Mouse (Mus musculus): ENCODE data around the gene Vezt. TPM values are rescaled to one million over a fixed set of nuclear protein-coding genes. Genes with fewer than 3 reads are reported as not detected.

The Vezt gene
- total RNA-seq, 2 experiments from 2014 or later = 27.6 to 28.8 TPM

DNA sequence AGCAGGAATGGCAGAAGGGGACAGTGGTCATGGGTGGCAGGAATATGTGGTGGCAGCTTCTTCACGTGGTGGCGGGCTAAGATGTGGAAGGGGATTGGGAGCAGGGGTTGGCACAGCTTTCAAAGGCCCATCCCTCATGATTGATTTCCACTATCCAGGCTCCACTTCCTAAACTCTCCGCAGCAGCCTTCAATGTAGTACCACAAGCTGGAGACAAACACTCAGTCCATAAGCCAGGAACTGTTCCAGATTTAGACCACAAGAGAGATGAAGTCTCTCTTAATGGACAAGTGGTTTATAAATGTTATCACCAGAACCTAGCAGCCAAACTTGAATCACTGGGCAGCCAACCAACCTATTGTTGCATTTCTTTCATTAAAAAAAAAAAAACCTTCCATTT, 81.6 kb downstream of the Vezt start:
- DNase-seq = no peak

- DNase-seq = no peak
Observed at GRCm38 (mm10) chr10:93953504-93953903, 82.1 kb downstream of the Vezt start.

GRCm38 (mm10) chr10:93950991-93951390, 84.6 kb downstream of the Vezt start:
- DNase-seq = no peak

GRCm38 (mm10) chr10:93949921-93950320, 85.7 kb downstream of the Vezt start:
- DNase-seq = no peak

GRCm38 (mm10) chr10:93945843-93946499, 89.6 kb downstream of the Vezt start:
- DNase-seq = no peak

DNA sequence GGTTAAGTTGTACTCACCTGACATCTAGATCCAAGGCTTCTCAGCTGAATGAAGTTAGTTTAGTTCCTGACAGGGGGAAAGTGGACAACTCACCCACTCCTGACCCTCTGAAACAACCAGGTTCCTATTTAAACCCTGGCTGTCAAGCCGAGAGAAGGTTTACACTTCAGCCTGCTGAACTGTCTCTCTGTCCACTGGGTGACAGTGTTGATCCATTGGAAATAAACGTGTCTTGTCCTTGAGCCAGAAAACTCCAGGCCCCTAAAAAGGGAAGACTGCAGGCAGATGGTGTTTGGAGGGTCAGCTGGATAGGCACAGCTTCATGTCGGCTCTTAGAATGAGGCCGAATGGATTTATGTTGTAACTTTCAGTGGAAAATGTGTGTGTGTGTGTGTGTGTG, 90.3 kb downstream of the Vezt start:
- DNase-seq = no peak

DNA sequence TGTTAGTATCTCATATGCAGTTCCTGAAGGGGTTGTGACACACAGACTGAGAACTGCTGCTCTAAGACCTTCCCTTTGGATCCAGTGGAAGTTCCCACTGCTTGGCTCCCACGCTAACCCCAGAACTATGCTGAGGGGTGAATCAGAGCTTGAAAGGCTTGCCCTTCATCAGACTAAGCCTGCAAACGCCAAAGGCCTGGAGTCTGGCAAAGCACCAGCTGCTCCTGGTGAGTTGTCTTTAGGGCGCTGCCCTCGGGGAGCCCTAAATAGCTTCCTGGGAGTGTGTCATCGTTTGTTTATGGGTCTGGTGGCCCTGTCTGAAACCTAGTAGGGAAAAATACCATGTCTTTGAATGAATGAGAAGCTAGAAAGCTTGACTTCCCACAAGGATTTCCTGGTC, 91.4 kb downstream of the Vezt start:
- DNase-seq = no peak

DNA sequence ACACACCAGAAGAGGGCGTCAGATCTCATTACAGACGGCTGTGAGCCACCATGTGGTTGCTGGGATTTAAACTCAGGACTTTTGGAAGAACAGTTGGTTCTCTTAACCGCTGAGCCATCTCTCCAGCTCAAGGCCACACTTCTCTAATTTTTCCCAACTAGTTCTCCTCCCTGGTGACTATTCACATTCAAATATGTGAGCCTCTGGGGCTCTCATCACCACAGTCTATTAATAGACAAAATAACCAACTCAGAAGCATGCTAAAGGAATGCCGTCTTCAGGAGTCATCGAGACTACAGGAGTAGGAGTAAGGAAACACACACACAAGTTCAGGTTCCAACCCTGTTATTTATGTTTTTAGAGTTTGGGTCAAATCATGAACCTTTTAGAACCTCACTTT, 95.3 kb downstream of the Vezt start:
- DNase-seq = no peak

DNA sequence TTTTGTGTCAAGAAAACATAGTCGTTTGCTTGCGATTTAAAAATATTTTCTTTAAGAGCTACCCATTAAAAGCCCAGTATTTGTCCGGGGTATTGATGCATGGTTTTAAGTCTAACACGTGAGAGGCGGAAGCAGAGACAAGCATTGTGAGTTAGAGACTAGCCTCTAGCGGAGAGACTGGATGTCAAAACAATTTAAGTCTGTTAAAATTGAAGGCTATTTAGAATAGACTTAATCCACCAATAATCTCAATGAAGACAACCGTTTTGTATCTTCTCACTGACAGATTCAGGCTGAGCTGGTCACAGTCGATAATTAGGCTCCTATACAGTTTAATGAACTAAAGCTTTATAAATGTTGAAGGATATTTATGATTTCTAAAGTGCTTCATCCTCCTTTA, 95.9 kb downstream of the Vezt start:
- DNase-seq = no peak

GRCm38 (mm10) chr10:93938844-93939271, 96.8 kb downstream of the Vezt start:
- DNase-seq = no peak

DNA sequence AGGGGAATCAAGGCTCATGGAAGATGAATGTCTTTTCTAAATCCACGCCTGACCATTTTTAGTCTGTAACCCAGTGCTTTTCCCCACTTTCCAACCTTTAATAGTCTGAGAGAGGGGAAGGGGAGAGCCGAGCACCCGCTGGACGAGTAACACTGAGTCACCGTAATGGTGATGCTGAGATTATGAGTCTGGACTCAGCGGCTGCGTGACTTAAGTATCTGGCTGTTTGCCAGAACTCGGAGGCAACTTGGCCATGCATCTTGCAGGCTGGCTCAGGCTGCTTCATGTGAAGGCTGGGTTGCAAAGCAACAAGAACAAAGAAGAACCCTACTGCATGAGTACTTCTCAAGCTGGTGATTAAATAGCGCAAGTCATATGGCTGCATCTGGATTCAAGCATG, 101.6 kb downstream of the Vezt start:
- DNase-seq = peak; percentile 20

- DNase-seq = peak; percentile 46
Observed at GRCm38 (mm10) chr10:93932861-93933260, 102.8 kb downstream of the Vezt start.

DNA sequence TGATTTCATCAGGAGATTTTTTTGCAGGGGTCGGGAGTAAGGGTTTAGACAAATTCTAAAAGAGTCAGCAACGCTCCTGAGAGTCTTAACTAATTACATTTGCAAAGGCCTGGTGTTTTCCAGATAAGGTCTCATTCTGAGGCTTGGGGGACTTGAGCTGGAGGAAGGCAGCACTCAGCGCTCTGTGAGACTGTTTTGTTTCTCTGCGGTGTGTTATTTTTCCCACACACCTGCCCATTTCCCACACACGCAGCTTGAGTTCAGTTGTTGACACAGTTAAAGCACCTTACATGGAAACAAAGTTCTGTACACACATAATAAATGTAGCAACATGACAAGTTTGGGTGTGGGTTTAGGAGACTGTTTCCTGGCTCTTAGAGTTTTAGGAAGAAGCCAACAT, 103.6 kb downstream of the Vezt start:
- DNase-seq = no peak

DNA sequence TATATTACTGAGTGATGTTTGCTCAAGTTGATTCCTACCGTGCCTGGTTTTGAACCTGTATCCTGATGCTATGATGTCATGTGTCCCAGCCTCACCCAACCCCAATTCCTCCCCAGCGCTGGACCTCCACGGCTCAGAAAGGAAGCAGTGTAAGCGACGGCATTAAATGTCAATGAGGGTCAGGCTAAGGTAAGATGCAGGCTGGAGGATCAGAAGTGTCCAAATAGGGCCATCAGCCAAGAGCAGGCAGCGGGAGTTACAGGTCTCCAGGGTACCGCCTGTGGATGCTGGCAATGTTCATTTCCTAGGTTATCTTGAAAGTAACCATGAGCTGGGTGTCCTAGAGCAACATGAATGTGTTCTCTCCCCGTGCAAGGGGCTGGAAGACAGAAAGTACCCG, 104.2 kb downstream of the Vezt start:
- DNase-seq = no peak

- DNase-seq = no peak
Observed at GRCm38 (mm10) chr10:93930236-93930824, 105.3 kb downstream of the Vezt start.

DNA sequence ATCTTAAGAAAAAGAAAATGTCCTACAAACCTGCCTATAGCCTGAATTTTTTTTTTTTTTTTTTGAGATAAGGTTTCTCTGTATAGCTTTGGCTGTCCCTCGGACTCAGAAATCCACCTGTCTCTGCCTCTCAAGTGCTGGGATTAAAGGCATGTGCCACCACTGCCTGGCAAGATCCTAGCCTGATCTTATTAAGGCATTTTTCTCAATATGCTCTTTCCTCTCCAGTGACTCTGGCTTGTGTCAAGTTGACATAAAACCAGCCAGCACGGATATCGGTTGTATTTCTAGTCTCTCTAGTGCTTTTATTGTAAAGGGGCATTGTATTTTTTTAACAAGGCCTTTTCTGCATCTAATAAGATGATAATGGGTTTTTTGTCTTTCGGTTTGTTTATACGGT, 111.0 kb downstream of the Vezt start:
- no peak for DNase-seq

DNA sequence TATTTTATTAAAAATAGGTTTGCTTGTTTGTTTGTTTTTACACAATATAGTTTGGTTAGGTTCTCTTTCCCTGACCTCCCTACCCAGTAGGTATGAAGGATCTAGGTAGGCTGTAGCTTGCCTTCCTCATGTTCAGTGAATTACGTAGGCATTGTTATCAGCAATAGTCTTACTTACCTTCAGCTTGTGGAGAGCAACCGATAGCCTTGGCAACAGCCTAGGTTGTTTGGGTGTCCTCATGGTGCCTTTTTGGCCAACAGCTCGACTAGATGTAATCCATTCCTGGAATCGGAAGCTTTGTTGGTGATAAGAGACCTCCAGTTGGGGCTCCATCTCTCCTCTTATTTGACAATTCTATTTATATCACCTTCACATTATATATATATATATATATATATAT, 114.5 kb downstream of the Vezt start:
- DNase-seq = no peak

GRCm38 (mm10) chr10:93919227-93919626, 116.4 kb downstream of the Vezt start:
- peak; percentile 36 for DNase-seq

GRCm38 (mm10) chr10:93918701-93919100, 116.9 kb downstream of the Vezt start:
- DNase-seq = peak; percentile 36

DNA sequence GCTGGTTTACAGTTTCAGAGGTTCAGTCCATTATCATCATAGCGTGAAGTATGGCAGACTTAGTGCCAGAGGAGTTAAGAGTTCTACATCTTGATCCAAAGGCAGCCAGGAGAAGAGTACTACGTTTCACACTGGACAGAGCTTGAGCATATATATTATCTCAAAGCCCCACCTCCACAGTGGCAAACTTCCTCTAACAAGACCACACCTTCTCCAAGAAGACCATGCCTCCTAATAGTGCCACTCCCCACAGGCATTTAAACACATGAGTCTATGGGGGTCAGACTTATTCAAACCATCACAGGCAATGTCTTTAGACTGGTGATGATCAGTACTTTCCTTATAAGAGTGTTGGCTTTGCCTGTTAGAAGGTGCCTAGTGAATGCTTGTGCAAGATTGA, 117.5 kb downstream of the Vezt start:
- DNase-seq = no peak

DNA sequence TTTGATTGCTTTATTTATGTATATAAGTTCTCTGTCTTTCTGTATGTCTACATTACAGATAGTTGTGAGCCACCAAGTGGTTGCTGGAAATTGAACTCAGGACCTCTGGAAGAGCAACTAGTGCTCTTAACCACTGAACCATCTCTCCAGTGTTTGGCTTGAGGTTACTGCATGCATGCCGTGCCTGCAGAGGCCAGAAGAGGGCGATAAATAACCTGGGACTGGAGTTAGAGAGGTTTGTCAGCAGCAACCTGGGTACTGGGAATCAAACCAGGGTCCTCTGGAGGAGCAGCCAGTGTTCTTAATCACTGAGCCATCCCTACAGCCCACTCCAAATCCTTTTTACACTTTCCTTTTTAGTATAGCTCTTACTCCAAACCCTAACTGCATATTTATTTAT, 118.8 kb downstream of the Vezt start:
- DNase-seq = no peak

- no peak for DNase-seq
Observed at GRCm38 (mm10) chr10:93915531-93916275, 119.9 kb downstream of the Vezt start.

- DNase-seq = no peak
Observed at GRCm38 (mm10) chr10:93913525-93913924, 122.1 kb downstream of the Vezt start.

- no peak for DNase-seq
Observed at GRCm38 (mm10) chr10:93912917-93913316, 122.7 kb downstream of the Vezt start.

Measured in gastrocnemius, postnatal 25 days (tissue).